Mouse (Mus musculus): ENCODE measurements at regions not wholly inside any gene's neighbourhood (a gene's known extent, or its start where the extent isn't known, plus 50 kb on each side); places are given as distances from the start of the nearest gene placed in this dataset.
A peak's percentile ranks its signal among the peaks of the same experiment; 100 is the strongest.

- peak; percentile 53 for DNase-seq
These were observed 184.2 kb downstream of the Cct6b start for GRCm38 (mm10) chr11:82579841-82580415.

GRCm38 (mm10) chr11:82576019-82576418 is 187.3 kb downstream of the Tmem132e start:
- DNase-seq: no peak

- no peak for DNase-seq
These were observed 184.4 kb downstream of the Tmem132e start for GRCm38 (mm10) chr11:82573126-82573525.

GRCm38 (mm10) chr11:82571525-82571924 is 182.8 kb downstream of the Tmem132e start:
- no peak for DNase-seq

- DNase-seq: no peak
These were observed 181.1 kb downstream of the Tmem132e start for GRCm38 (mm10) chr11:82569819-82570218.

- DNase-seq: peak; percentile 18
These were observed 179.5 kb downstream of the Tmem132e start for GRCm38 (mm10) chr11:82568219-82568676.

- peak; percentile 25 for DNase-seq
These were observed 178.4 kb downstream of the Tmem132e start for GRCm38 (mm10) chr11:82567014-82567685.

- DNase-seq: peak; percentile 15
These were observed 177.4 kb downstream of the Tmem132e start for GRCm38 (mm10) chr11:82566092-82566491.

- DNase-seq: peak; percentile 34
These were observed 175.5 kb downstream of the Tmem132e start for GRCm38 (mm10) chr11:82564181-82564580.

- DNase-seq: no peak
These were observed 153.3 kb downstream of the Tmem132e start for GRCm38 (mm10) chr11:82542028-82542427.

- no peak for DNase-seq
These were observed 152.7 kb downstream of the Tmem132e start for GRCm38 (mm10) chr11:82541376-82541775.

GRCm38 (mm10) chr11:82537931-82538330 is 149.2 kb downstream of the Tmem132e start:
- DNase-seq: no peak

- no peak for DNase-seq
These were observed 134.6 kb downstream of the Tmem132e start for GRCm38 (mm10) chr11:82523200-82523802.

- DNase-seq: peak; percentile 77
These were observed 132.7 kb downstream of the Tmem132e start for GRCm38 (mm10) chr11:82521383-82521782.

- DNase-seq: no peak
These were observed 130.0 kb downstream of the Tmem132e start for GRCm38 (mm10) chr11:82518691-82519090.

GRCm38 (mm10) chr11:82514526-82515144 is 125.9 kb downstream of the Tmem132e start:
- DNase-seq: no peak

GRCm38 (mm10) chr11:82508564-82508963 is 119.9 kb downstream of the Tmem132e start:
- DNase-seq: no peak
